Mouse (Mus musculus) bone marrow macrophage, adult 2 months (primary cell): ENCODE measurements around the gene Chchd4.

Experiments used
- CTCF ChIP-seq: IDR thresholded peaks from 2 replicates; pipeline ENCODE4 v1.5.1; 2012; ENCODE audit warnings: low read depth, mild to moderate bottlenecking, low read length, moderate library complexity
- POLR2A ChIP-seq: IDR thresholded peaks from 2 replicates; pipeline ENCODE4 v1.6.1; 2012; ENCODE audit warnings: mild to moderate bottlenecking, low read depth, low read length, borderline replicate concordance

- no peak for TF ChIP-seq POLR2A
- no peak for TF ChIP-seq CTCF
Measured at GRCm38 (mm10) chr6:91483371-91483770, 10.0 kb upstream of the Chchd4 start.
